7 mouse cellular contexts compared by ENCODE assay signal in genomic region chr4:155408695-155409057, GRCm38 (mm10). TPM values are rescaled to one million over a fixed set of nuclear protein-coding genes. Genes with fewer than 3 reads are reported as not detected.
DNase-seq lines count a peak whose midpoint lies in the region; ATAC-seq and TF ChIP-seq lines count a peak whose summit lies in the region.

No protein-coding gene starts in this region.

- peak overlapping the region; percentile 54 for H3K4me2 ChIP-seq in lung, postnatal 0 days (replicated peaks; ENCODE audit: low read depth, low read length)
- peak overlapping the region; percentile 89 for H3K4me2 ChIP-seq in forebrain, embryonic 12.5 days
- peak overlapping the region; percentile 79 for H3K4me2 ChIP-seq in limb, embryonic 12.5 days
- H3K4me2 ChIP-seq in stomach, embryonic 14.5 days (replicated peaks; ENCODE audit: low read depth, low read length), result peak overlapping the region; percentile 70

- no peaks in the 10 kb centered on the region for H3K9me3 ChIP-seq in lung, postnatal 0 days (ENCODE audit: low read length)
- H3K9me3 ChIP-seq in forebrain, embryonic 12.5 days, result no peaks in the 10 kb centered on the region
- peaks cover 5% of the 10 kb centered on the region; the same call in 1 of the 2 replicates for H3K9me3 ChIP-seq in limb, embryonic 12.5 days
- no peaks in the 10 kb centered on the region for H3K9me3 ChIP-seq in stomach, embryonic 14.5 days (ENCODE audit: control insufficient read depth, low read depth, low read length)

- 3% methylated on average over 8 of the region's 8 CpGs for WGBS in lung, postnatal 0 days
- 2% methylated on average over 8 of the region's 8 CpGs for WGBS in forebrain, embryonic 12.5 days
- 3% methylated on average over 8 of the region's 8 CpGs for WGBS in limb, embryonic 12.5 days
- WGBS in stomach, embryonic 14.5 days, result 4% methylated on average over 8 of the region's 8 CpGs

- 0 out of 2 replicates have a peak, but pooled peaks have one; percentile 5 for ATAC-seq in lung, postnatal 0 days
- peak; percentile 45; the same call in 1 of the 2 replicates for ATAC-seq in forebrain, embryonic 12.5 days (ENCODE audit: low FRiP score)
- ATAC-seq in limb, embryonic 12.5 days (ENCODE audit: insufficient number of reproducible peaks, insufficient read depth, low FRiP score, low TSS enrichment, low read depth), result peak; percentile 33; the same call in 1 of the 2 replicates
- ATAC-seq in stomach, embryonic 14.5 days (ENCODE audit: insufficient number of reproducible peaks, insufficient read depth, low FRiP score, low read depth), result no peak

- H3K27ac ChIP-seq in lung, postnatal 0 days (ENCODE audit: low read length), result no peak overlapping the region
- H3K27ac ChIP-seq in forebrain, embryonic 12.5 days, result 0 out of 2 replicates have a peak overlapping the region, but pooled peaks have one; percentile 47
- H3K27ac ChIP-seq in limb, embryonic 12.5 days, result no peak overlapping the region
- H3K27ac ChIP-seq in stomach, embryonic 14.5 days (ENCODE audit: low read length), result no peak overlapping the region

- peaks cover 7% of the 10 kb centered on the region; the same call in 1 of the 2 replicates for H3K4me1 ChIP-seq in lung, postnatal 0 days (ENCODE audit: insufficient read depth, low read depth, low read length)
- H3K4me1 ChIP-seq in forebrain, embryonic 12.5 days, result peaks cover 15% of the 10 kb centered on the region
- H3K4me1 ChIP-seq in limb, embryonic 12.5 days (replicated peaks), result peaks cover 8% of the 10 kb centered on the region; the same call in 1 of the 2 replicates
- H3K4me1 ChIP-seq in stomach, embryonic 14.5 days (ENCODE audit: control insufficient read depth, insufficient read depth, low read length), result 0 out of 2 replicates have a peak, but pooled peaks cover 3% of the 10 kb centered on the region

- H3K27me3 ChIP-seq in lung, postnatal 0 days (replicated peaks; ENCODE audit: insufficient read depth, low read length), result no peaks in the 10 kb centered on the region
- no peaks in the 10 kb centered on the region for H3K27me3 ChIP-seq in forebrain, embryonic 12.5 days
- H3K27me3 ChIP-seq in limb, embryonic 12.5 days, result no peaks in the 10 kb centered on the region
- H3K27me3 ChIP-seq in stomach, embryonic 14.5 days (ENCODE audit: control insufficient read depth, insufficient read depth, low read length), result no peaks in the 10 kb centered on the region

- H3K36me3 ChIP-seq in lung, postnatal 0 days (ENCODE audit: insufficient read depth, low read length), result no peaks in the 10 kb centered on the region
- H3K36me3 ChIP-seq in forebrain, embryonic 12.5 days (replicated peaks), result no peaks in the 10 kb centered on the region
- no peaks in the 10 kb centered on the region for H3K36me3 ChIP-seq in limb, embryonic 12.5 days
- no peaks in the 10 kb centered on the region for H3K36me3 ChIP-seq in stomach, embryonic 14.5 days (ENCODE audit: control insufficient read depth, insufficient read depth, low read length)

- H3K9ac ChIP-seq in lung, postnatal 0 days (replicated peaks; ENCODE audit: low read depth), result no peak overlapping the region
- peak overlapping the region; percentile 55 for H3K9ac ChIP-seq in forebrain, embryonic 12.5 days
- peak overlapping the region; percentile 51; the same call in 1 of the 2 replicates for H3K9ac ChIP-seq in limb, embryonic 12.5 days (replicated peaks)
- H3K9ac ChIP-seq in stomach, embryonic 14.5 days (replicated peaks; ENCODE audit: low read depth, low read length), result no peak overlapping the region

- no peak for TF ChIP-seq EP300 in lung, postnatal 0 days (IDR thresholded peaks at IDR 0.05)

- peak; percentile 23 for TF ChIP-seq CTCF in lung, postnatal 0 days (IDR thresholded peaks at IDR 0.05)

- H3K4me3 ChIP-seq in lung, postnatal 0 days (ENCODE audit: low read depth, low read length), result 0 out of 2 replicates have a peak overlapping the region, but pooled peaks have one; percentile 14
- H3K4me3 ChIP-seq in forebrain, embryonic 12.5 days (replicated peaks), result peak overlapping the region; percentile 57
- peak overlapping the region; percentile 58 for H3K4me3 ChIP-seq in limb, embryonic 12.5 days (replicated peaks)
- H3K4me3 ChIP-seq in stomach, embryonic 14.5 days (ENCODE audit: low read depth, low read length), result peak overlapping the region; percentile 45

- no peak for DNase-seq in lung, postnatal 0 days (ENCODE audit: low spot score)
- DNase-seq in lung, adult 18-20 months, result no peak
- DNase-seq in cerebellum, adult 9-11 months, result no peak
- no peak for DNase-seq in urinary bladder, postnatal 36 days (ENCODE audit: low spot score in 2 of 2)

RNA-seq across cellular contexts. Expression of gene Cfap74, which starts 0.3 kb away (rescaled TPM):
- polyA plus RNA-seq in lung, postnatal 0 days (2015; fragmentation: Nextera tagmentation; extraction: Ambion mirVana), result 1.4 and 1.5 TPM in 2 replicates
- 6.4 and 6.9 TPM in 2 replicates for polyA plus RNA-seq in forebrain, embryonic 12.5 days (2016; fragmentation: Nextera tagmentation; extraction: Ambion mirVana)
- polyA plus RNA-seq in limb, embryonic 12.5 days (2016; fragmentation: Nextera tagmentation; extraction: Ambion mirVana), result 5.6 and 6.8 TPM in 2 replicates
- polyA plus RNA-seq in stomach, embryonic 14.5 days (2014; fragmentation: Nextera tagmentation; extraction: Ambion mirVana), result 2.8 and 3.8 TPM in 2 replicates

RNA-seq across cellular contexts. Expression of gene Gabrd, which starts 10.8 kb away (rescaled TPM):
- 0.24 and 0.68 TPM in 2 replicates for polyA plus RNA-seq in lung, postnatal 0 days (2015; fragmentation: Nextera tagmentation; extraction: Ambion mirVana)
- not detected in 2 replicates for polyA plus RNA-seq in forebrain, embryonic 12.5 days (2016; fragmentation: Nextera tagmentation; extraction: Ambion mirVana)
- polyA plus RNA-seq in limb, embryonic 12.5 days (2016; fragmentation: Nextera tagmentation; extraction: Ambion mirVana), result 0.21 and 0.23 TPM in 2 replicates
- polyA plus RNA-seq in stomach, embryonic 14.5 days (2014; fragmentation: Nextera tagmentation; extraction: Ambion mirVana), result not detected in 2 replicates

RNA-seq across cellular contexts. Expression of gene Prkcz, which starts 47.5 kb away (rescaled TPM):
- 23.4 and 33.7 TPM in 2 replicates for polyA plus RNA-seq in lung, postnatal 0 days (2015; fragmentation: Nextera tagmentation; extraction: Ambion mirVana)
- polyA plus RNA-seq in forebrain, embryonic 12.5 days (2016; fragmentation: Nextera tagmentation; extraction: Ambion mirVana), result 26.5 and 26.7 TPM in 2 replicates
- 7.9 and 9.0 TPM in 2 replicates for polyA plus RNA-seq in limb, embryonic 12.5 days (2016; fragmentation: Nextera tagmentation; extraction: Ambion mirVana)
- polyA plus RNA-seq in stomach, embryonic 14.5 days (2014; fragmentation: Nextera tagmentation; extraction: Ambion mirVana), result 12.9 and 14.8 TPM in 2 replicates

Comparison
In these comparisons a context has a peak if more than half of its experiments do, and no peak if none do; other contexts are left out.
1. H3K9ac ChIP-seq: peak in forebrain, embryonic 12.5 days (single experiment) and limb, embryonic 12.5 days (single experiment); none in lung, postnatal 0 days (single experiment) and stomach, embryonic 14.5 days (single experiment).
2. Peak in every context shown above with its lines, with median percentiles within 50 percentile points of each other: H3K4me2 ChIP-seq and H3K4me3 ChIP-seq.